Mouse (Mus musculus) MEL (cell line): ENCODE measurements around the gene Colgalt2. TPM values are rescaled to one million over a fixed set of nuclear protein-coding genes. Genes with fewer than 3 reads are reported as not detected.

ENCODE experiments used
- DNase-seq: peaks from one replicate; pipeline ENCODE4 v3.0.0; 2011; ENCODE audit warnings: low read depth, low spot score
- H3K27ac ChIP-seq: 2 replicates; pipeline ENCODE4 v1.5.1; 2012; ENCODE audit warnings: low read depth, mild to moderate bottlenecking, control low read depth, low read length, moderate library complexity; ENCODE audit not compliant: control insufficient read depth
- H3K27me3 ChIP-seq, 2 experiments: fragments of 150-350 bp in 1 of 2; sonication (generic) in 1 of 2; 2 replicates each; pipeline ENCODE4 v1.6.1; 2012; ENCODE audit warnings: low read length in 2 of 2, mild to moderate bottlenecking in 2 of 2, improper control_type of control experiment in 1 of 2, moderate library complexity in 1 of 2; ENCODE audit not compliant: insufficient read depth in 2 of 2, control insufficient read depth in 1 of 2
- H3K36me3 ChIP-seq, 2 experiments: 2 replicates each; pipeline ENCODE4 v1.6.1; 2012 to 2014; ENCODE audit warnings: low read length in 2 of 2, improper control_type of control experiment in 1 of 2, inconsistent platforms in 1 of 2, mild to moderate bottlenecking in 1 of 2; ENCODE audit not compliant: insufficient read depth in 2 of 2, control insufficient read depth in 1 of 2
- H3K4me1 ChIP-seq, 2 experiments: fragments of 150-350 bp in 1 of 2; sonication (generic) in 1 of 2; 2 replicates each; pipeline ENCODE4 v1.6.1; 2012; ENCODE audit warnings: low read length in 2 of 2, improper control_type of control experiment in 1 of 2, mild to moderate bottlenecking in 1 of 2; ENCODE audit not compliant: insufficient read depth in 2 of 2, control insufficient read depth in 1 of 2
- H3K4me3 ChIP-seq, 2 experiments: fragments of 150-350 bp in 1 of 2; sonication (generic) in 1 of 2; 2 replicates each; pipeline ENCODE4 v1.5.1; 2012; ENCODE audit warnings: low read depth in 2 of 2, low read length in 2 of 2, mild to moderate bottlenecking in 2 of 2, moderate library complexity in 2 of 2, control low read depth in 1 of 2, improper control_type of control experiment in 1 of 2; ENCODE audit not compliant: control insufficient read depth in 1 of 2, insufficient read depth in 1 of 2
- H3K79me2 ChIP-seq: 2 replicates; pipeline ENCODE4 v1.6.1; 2012; ENCODE audit warnings: mild to moderate bottlenecking, low read length, moderate library complexity; ENCODE audit not compliant: control insufficient read depth, poor library complexity, insufficient read depth
- H3K9ac ChIP-seq: 2 replicates; pipeline ENCODE4 v1.6.1; 2012; ENCODE audit warnings: low read depth, mild to moderate bottlenecking, control low read depth, low read length, moderate library complexity; ENCODE audit not compliant: control insufficient read depth, poor library complexity, severe bottlenecking
- H3K9me3 ChIP-seq: fragments of 150-350 bp; sonication (generic); replicated peaks from 2 replicates; pipeline ENCODE4 v1.6.1; 2012; ENCODE audit warnings: mild to moderate bottlenecking, low read length, improper control_type of control experiment, moderate library complexity; ENCODE audit not compliant: insufficient read depth
- BHLHE40 ChIP-seq: IDR thresholded peaks from 2 replicates; pipeline ENCODE4 v1.6.1; 2012; ENCODE audit warnings: low read depth, mild to moderate bottlenecking, inconsistent platforms, low read length, improper control_type of control experiment, borderline replicate concordance
- CHD1 ChIP-seq: IDR thresholded peaks from 2 replicates; pipeline ENCODE4 v1.6.1; 2012; ENCODE audit warnings: low read depth, mild to moderate bottlenecking, inconsistent platforms, low read length, improper control_type of control experiment
- CHD2 ChIP-seq: IDR thresholded peaks from 2 replicates; pipeline ENCODE4 v1.6.1; 2011; ENCODE audit warnings: low read length, improper control_type of control experiment
- ELF1 ChIP-seq: IDR thresholded peaks from 2 replicates; pipeline ENCODE4 v1.6.1; 2014; ENCODE audit warnings: low read depth, mild to moderate bottlenecking, inconsistent platforms, low read length, improper control_type of control experiment, moderate library complexity
- EP300 ChIP-seq, 2 experiments: IDR thresholded peaks; 2 replicates each; pipeline ENCODE4 v1.6.1; 2011; ENCODE audit warnings: improper control_type of control experiment in 2 of 2, low read length in 2 of 2, low read depth in 1 of 2, mild to moderate bottlenecking in 1 of 2
- GATA1 ChIP-seq: IDR thresholded peaks from 2 replicates; pipeline ENCODE4 v1.6.1; 2011; ENCODE audit warnings: low read depth, low read length, improper control_type of control experiment
- KAT2A ChIP-seq: conservative IDR thresholded peaks from 2 replicates; pipeline ENCODE4 v1.6.1; 2012; ENCODE audit warnings: low read depth, low read length, improper control_type of control experiment, inconsistent platforms
- MAFK ChIP-seq: IDR thresholded peaks from 2 replicates; pipeline ENCODE4 v1.6.1; 2011; ENCODE audit warnings: low read depth, mild to moderate bottlenecking, low read length, improper control_type of control experiment, borderline replicate concordance
- MAX ChIP-seq: IDR thresholded peaks from 2 replicates; pipeline ENCODE4 v1.6.1; 2011; ENCODE audit warnings: low read length, improper control_type of control experiment
- MXI1 ChIP-seq: IDR thresholded peaks from 2 replicates; pipeline ENCODE4 v1.6.1; 2011; ENCODE audit warnings: mild to moderate bottlenecking, low read depth, low read length, improper control_type of control experiment
- MYB ChIP-seq: IDR thresholded peaks from 2 replicates; pipeline ENCODE4 v1.6.1; 2011; ENCODE audit warnings: mild to moderate bottlenecking, low read depth, low read length, improper control_type of control experiment
- MYC ChIP-seq: IDR thresholded peaks from 2 replicates; pipeline ENCODE4 v1.6.1; 2011; ENCODE audit warnings: low read depth, mild to moderate bottlenecking, low read length, improper control_type of control experiment, moderate library complexity
- NELFE ChIP-seq: IDR thresholded peaks from 2 replicates; pipeline ENCODE4 v1.6.1; 2011; ENCODE audit warnings: low read depth, low read length, improper control_type of control experiment
- POLR2AphosphoS2 ChIP-seq: IDR thresholded peaks from 2 replicates; pipeline ENCODE4 v1.6.1; 2011; ENCODE audit warnings: low read length, improper control_type of control experiment
- POLR2AphosphoS5 ChIP-seq: IDR thresholded peaks from 2 replicates; pipeline ENCODE4 v1.6.1; 2012; ENCODE audit warnings: low read depth, borderline replicate concordance, mild to moderate bottlenecking, inconsistent platforms, low read length, moderate library complexity, mixed read lengths
- RCOR1 ChIP-seq: IDR thresholded peaks from 2 replicates; pipeline ENCODE4 v1.6.1; 2012; ENCODE audit warnings: low read depth, mild to moderate bottlenecking, inconsistent platforms, low read length, improper control_type of control experiment
- SMC3 ChIP-seq: IDR thresholded peaks from 2 replicates; pipeline ENCODE4 v1.6.1; 2011; ENCODE audit warnings: low read depth, low read length, improper control_type of control experiment
- TAL1 ChIP-seq: IDR thresholded peaks from 2 replicates; pipeline ENCODE4 v1.6.1; 2012; ENCODE audit warnings: mild to moderate bottlenecking, inconsistent platforms, low read length, moderate library complexity, mixed read lengths
- USF1 ChIP-seq: IDR thresholded peaks from 2 replicates; pipeline ENCODE4 v1.6.1; 2014; ENCODE audit warnings: low read depth, mild to moderate bottlenecking, inconsistent platforms, low read length, improper control_type of control experiment, moderate library complexity
- USF2 ChIP-seq, 2 experiments: IDR thresholded peaks; 2 replicates each; pipeline ENCODE4 v1.6.1; 2011 to 2012; ENCODE audit warnings: improper control_type of control experiment in 2 of 2, low read length in 2 of 2, borderline replicate concordance in 1 of 2, inconsistent platforms in 1 of 2, low read depth in 1 of 2, mild to moderate bottlenecking in 1 of 2; ENCODE audit not compliant: insufficient read depth in 1 of 2
- ZC3H11A ChIP-seq: IDR thresholded peaks from 2 replicates; pipeline ENCODE4 v1.6.1; 2012; ENCODE audit warnings: low read depth, mild to moderate bottlenecking, inconsistent platforms, low read length, improper control_type of control experiment
- ZKSCAN1 ChIP-seq: IDR thresholded peaks from 2 replicates; pipeline ENCODE4 v1.6.1; 2012; ENCODE audit warnings: low read depth, mild to moderate bottlenecking, inconsistent platforms, low read length, improper control_type of control experiment, moderate library complexity
- ZNF384 ChIP-seq: IDR thresholded peaks from 2 replicates; pipeline ENCODE4 v1.6.1; 2012; ENCODE audit warnings: low read depth, mild to moderate bottlenecking, inconsistent platforms, low read length, improper control_type of control experiment
- polyA plus RNA-seq, 2 experiments: library from polyadenylated mRNA; stranded (reverse) in 1 of 2; unstranded in 1 of 2; fragments of >175 nt in 1 of 2; fragments of >200 nt in 1 of 2; gene quantifications; 2 replicates each; pipeline versions ENCODE4 v1.2.1 to v1.2.4; 2012; ENCODE audit warnings: low replicate concordance in 2 of 2, low read depth in 1 of 2; ENCODE audit not compliant: insufficient read length in 2 of 2, insufficient read depth in 1 of 2, missing spikeins in 1 of 2
- total RNA-seq: library from RNA; depleted of rRNA; stranded (reverse); fragments of 300-350 nt; gene quantifications from 2 replicates; pipeline ENCODE4 v1.2.3, GENCODE M21; 2012

The Colgalt2 gene
- total and polyA plus RNA-seq, 3 experiments, result not detected

- no peaks in the 10 kb centered on the region for H3K79me2 ChIP-seq
- H3K4me1 ChIP-seq, result no peaks in the 10 kb centered on the region
- TF ChIP-seq SMC3 (no peak), ZNF384 (no peak), ELF1 (no peak), MYB (no peak), ZKSCAN1 (no peak), POLR2AphosphoS2 (no peak), MAFK (no peak), MAX (no peak), RCOR1 (no peak), CHD1 (no peak), KAT2A (no peak)
- no peak for DNase-seq
- no peaks in the 10 kb centered on the region for H3K36me3 ChIP-seq
- no peaks in the 10 kb centered on the region for H3K9me3 ChIP-seq
- no peak overlapping the region for H3K27ac ChIP-seq
- no peak overlapping the region for H3K9ac ChIP-seq
- H3K4me3 ChIP-seq, result no peak overlapping the region
- H3K27me3 ChIP-seq, result peaks cover 13 to 15% of the 10 kb centered on the region in 2 experiments
Observed at GRCm38 (mm10) chr1:152496831-152497230, 97.2 kb downstream of the Colgalt2 start.

GRCm38 (mm10) chr1:152497581-152497980 lies 98.0 kb downstream of the Colgalt2 start:
- H3K27ac ChIP-seq, result no peak overlapping the region
- H3K9ac ChIP-seq, result no peak overlapping the region
- no peak for TF ChIP-seq POLR2AphosphoS2
- TF ChIP-seq GATA1, result no peak
- no peak for TF ChIP-seq CHD2
- no peak for TF ChIP-seq CHD1
- no peak for TF ChIP-seq MYC
- H3K27me3 ChIP-seq, result peaks cover 15 to 19% of the 10 kb centered on the region in 2 experiments
- H3K9me3 ChIP-seq, result no peaks in the 10 kb centered on the region
- no peak overlapping the region for H3K4me3 ChIP-seq
- H3K4me1 ChIP-seq, result no peaks in the 10 kb centered on the region
- H3K79me2 ChIP-seq, result no peaks in the 10 kb centered on the region
- H3K36me3 ChIP-seq, result no peaks in the 10 kb centered on the region
- no peak for DNase-seq

GRCm38 (mm10) chr1:152499802-152500201 lies 100.2 kb downstream of the Colgalt2 start:
- TF ChIP-seq MXI1 (no peak), MYB (no peak), TAL1 (no peak), EP300 (IDR thresholded peaks at IDR 0.05; ENCODE audit: low read depth in 1 of 2, low read length in 2 of 2) (no peak), BHLHE40 (no peak), NELFE (no peak), POLR2AphosphoS2 (no peak), USF2 (IDR thresholded peaks at IDR 0.05; ENCODE audit: borderline replicate concordance in 1 of 2, insufficient read depth in 1 of 2, low read depth in 1 of 2, low read length in 2 of 2) (no peak), ZKSCAN1 (no peak), GATA1 (no peak), RCOR1 (no peak), ZC3H11A (no peak), USF1 (no peak), POLR2AphosphoS5 (no peak), ZNF384 (no peak)
- no peak overlapping the region for H3K4me3 ChIP-seq
- H3K9ac ChIP-seq, result no peak overlapping the region
- H3K27me3 ChIP-seq, result peaks cover 11 to 20% of the 10 kb centered on the region in 2 experiments
- no peak for DNase-seq
- no peaks in the 10 kb centered on the region for H3K36me3 ChIP-seq
- H3K27ac ChIP-seq, result no peak overlapping the region
- H3K79me2 ChIP-seq, result no peaks in the 10 kb centered on the region
- no peaks in the 10 kb centered on the region for H3K9me3 ChIP-seq
- no peaks in the 10 kb centered on the region for H3K4me1 ChIP-seq
